Mouse (Mus musculus) hindbrain, embryonic 11.5 days (tissue): ENCODE measurements around the gene Pnma1. TPM values are rescaled to one million over a fixed set of nuclear protein-coding genes. Genes with fewer than 3 reads are reported as not detected.

Experiments used
- ATAC-seq: fragments of 200-750 bp; cut with Nextera tagmentation; 2 replicates; pipeline ENCODE4 v1.8.0; 2017; ENCODE audit warnings: mild to moderate bottlenecking, moderate TSS enrichment, moderate library complexity; ENCODE audit not compliant: low FRiP score
- DNase-seq: peaks from one replicate; pipeline ENCODE4 v3.0.0-alpha.2; 2015; ENCODE audit warnings: low spot score
- H3K27ac ChIP-seq: fragments of 300-500 bp; sonication (generic); 2 replicates; pipeline ENCODE4 v1.5.1; 2014; ENCODE audit warnings: mild to moderate bottlenecking, low read depth, low read length
- H3K27me3 ChIP-seq: fragments of 300-500 bp; sonication (generic); 2 replicates; pipeline ENCODE4 v1.6.1; 2014; ENCODE audit warnings: mild to moderate bottlenecking, low read length, moderate library complexity, mixed read lengths; ENCODE audit not compliant: control insufficient read depth, insufficient read depth
- H3K36me3 ChIP-seq: fragments of 300-500 bp; sonication (generic); 2 replicates; pipeline ENCODE4 v1.6.1; 2014; ENCODE audit warnings: mild to moderate bottlenecking, low read length, moderate library complexity, mixed read lengths; ENCODE audit not compliant: control insufficient read depth, insufficient read depth
- H3K4me1 ChIP-seq: fragments of 300-500 bp; sonication (generic); replicated peaks from 2 replicates; pipeline ENCODE4 v1.6.1; 2014; ENCODE audit warnings: low read length, mixed read lengths; ENCODE audit not compliant: control insufficient read depth, insufficient read depth
- H3K4me2 ChIP-seq: fragments of 300-500 bp; sonication (generic); replicated peaks from 2 replicates; pipeline ENCODE4 v1.6.1; 2014; ENCODE audit warnings: mild to moderate bottlenecking, low read depth, low read length
- H3K4me3 ChIP-seq: fragments of 300-500 bp; sonication (generic); 2 replicates; pipeline ENCODE4 v1.5.1; 2014; ENCODE audit warnings: low read depth, low read length
- H3K9ac ChIP-seq: fragments of 300-500 bp; sonication (generic); 2 replicates; pipeline ENCODE4 v1.6.1; 2014; ENCODE audit warnings: low read depth, low read length
- H3K9me3 ChIP-seq: fragments of 300-500 bp; sonication (generic); 2 replicates; pipeline ENCODE4 v1.6.1; 2016; ENCODE audit warnings: low read length; ENCODE audit not compliant: control insufficient read depth
- WGBS: fragments of 180-500 bp; shearing (Covaris S2); extraction: QIAGEN DNeasy Blood & Tissue Kit; methylation state at CpG from one replicate; pipeline ENCODE4 v1.1.7; 2014; 5-methylcytosine and 5-hydroxymethylcytosine counted together
- polyA plus RNA-seq: library from polyadenylated mRNA; unstranded; fragments of >200 nt; fragmentation: Nextera tagmentation; extraction: Ambion mirVana; gene quantifications from 2 replicates; pipeline ENCODE4 v1.2.1, GENCODE M21; 2014

Pnma1 gene
- polyA plus RNA-seq, 1 experiment from 2014 or later = 2.6 TPM

DNA sequence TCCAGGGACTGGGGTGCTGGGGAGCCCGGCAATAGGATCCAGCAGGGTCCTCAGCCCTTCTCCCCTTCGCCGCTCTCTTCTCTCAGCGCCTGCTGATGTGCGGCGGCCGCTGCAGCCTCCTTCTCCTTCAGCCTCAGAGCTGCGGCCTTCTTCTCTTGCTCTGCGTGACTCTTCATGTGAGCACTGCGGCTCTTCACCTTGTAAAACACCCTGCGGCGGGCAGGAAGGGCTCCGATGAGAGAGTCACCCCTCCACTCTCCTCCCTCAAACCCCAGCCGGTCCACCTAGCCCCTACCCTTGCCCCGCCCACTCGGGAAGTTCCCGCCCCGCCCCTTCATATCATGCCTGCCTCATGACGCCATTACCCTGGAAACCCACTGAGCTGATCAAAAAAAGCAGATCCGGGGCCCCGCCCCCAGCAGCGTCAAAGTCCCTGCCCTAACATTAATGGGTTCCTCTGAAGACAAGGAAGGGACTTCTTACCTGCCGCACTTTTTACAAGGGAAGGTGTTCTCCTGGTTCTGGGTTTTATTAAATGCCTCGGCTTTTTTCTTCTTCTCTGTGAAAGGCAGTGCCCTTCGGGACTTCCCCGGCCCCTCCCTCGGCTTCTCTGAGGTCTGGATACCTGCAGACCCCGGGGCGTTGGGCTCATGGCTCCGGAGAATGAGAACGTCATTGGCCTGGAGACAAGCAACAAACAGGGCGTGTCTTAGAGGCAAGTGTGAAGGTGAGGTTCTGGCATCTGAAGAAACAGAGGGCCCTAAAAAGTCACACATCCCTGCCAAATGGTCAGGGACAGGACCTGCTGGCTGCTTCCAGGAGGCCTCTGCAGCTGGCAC, 4.3 kb upstream of the Pnma1 start:
- H3K36me3 ChIP-seq = peaks cover 3% of the 10 kb centered on the region; the same call in 1 of the 2 replicates
- WGBS = 76% methylated on average over 32 of the region's 32 CpGs
- DNase-seq = no peak
- H3K9ac ChIP-seq = no peak overlapping the region
- no peak overlapping the region for H3K27ac ChIP-seq
- H3K27me3 ChIP-seq = no peaks in the 10 kb centered on the region
- no peak for ATAC-seq
- H3K4me2 ChIP-seq = no peak overlapping the region
- H3K4me1 ChIP-seq = peaks cover 9% of the 10 kb centered on the region
- H3K9me3 ChIP-seq = no peaks in the 10 kb centered on the region
- H3K4me3 ChIP-seq = no peak overlapping the region

- no peak overlapping the region for H3K27ac ChIP-seq
- H3K4me1 ChIP-seq = peaks cover 9% of the 10 kb centered on the region
Measured at GRCm38 (mm10) chr12:84151911-84152310, 3.6 kb upstream of the Pnma1 start.

DNA sequence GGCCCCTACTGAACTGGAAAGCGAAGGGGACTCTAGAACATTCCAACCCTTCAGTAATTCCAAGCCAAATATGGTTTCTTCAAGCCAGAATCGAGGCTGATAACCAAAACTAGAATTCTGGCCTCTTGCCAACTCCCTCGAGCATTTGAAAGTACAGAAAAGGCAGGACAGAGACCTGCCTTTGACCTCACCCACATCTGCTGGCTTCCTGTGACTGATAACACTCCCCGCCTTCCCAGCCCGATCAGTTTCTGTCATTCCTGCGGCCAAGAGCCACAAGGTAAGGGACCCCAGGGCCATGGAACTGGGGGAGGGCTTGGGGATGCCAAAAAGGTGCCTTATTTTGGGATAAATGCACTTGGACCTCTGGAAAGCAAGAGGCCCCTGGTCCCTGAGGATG, 2.7 kb upstream of the Pnma1 start:
- DNase-seq (no peak), ATAC-seq (no peak)
- no peak overlapping the region for H3K4me2 ChIP-seq
- peaks cover 9% of the 10 kb centered on the region for H3K4me1 ChIP-seq
- no peak overlapping the region for H3K4me3 ChIP-seq
- no peaks in the 10 kb centered on the region for H3K27me3 ChIP-seq
- no peak overlapping the region for H3K27ac ChIP-seq
- H3K9ac ChIP-seq = no peak overlapping the region
- WGBS = 76% methylated on average over 6 of the region's 6 CpGs
- H3K36me3 ChIP-seq = peaks cover 3% of the 10 kb centered on the region; the same call in 1 of the 2 replicates
- no peaks in the 10 kb centered on the region for H3K9me3 ChIP-seq

More at GRCm38 (mm10) chr12:84151911-84152310, 3.6 kb upstream of the Pnma1 start:
- DNase-seq (no peak), ATAC-seq (no peak)
- Histone ChIP-seq H3K27me3 (no peaks in the 10 kb centered on the region), H3K9me3 (no peaks in the 10 kb centered on the region), H3K4me2 (no peak overlapping the region), H3K9ac (no peak overlapping the region), H3K36me3 (peaks cover 3% of the 10 kb centered on the region; the same call in 1 of the 2 replicates), H3K4me3 (no peak overlapping the region)
- 89% methylated on average over 10 of the region's 10 CpGs for WGBS

DNA sequence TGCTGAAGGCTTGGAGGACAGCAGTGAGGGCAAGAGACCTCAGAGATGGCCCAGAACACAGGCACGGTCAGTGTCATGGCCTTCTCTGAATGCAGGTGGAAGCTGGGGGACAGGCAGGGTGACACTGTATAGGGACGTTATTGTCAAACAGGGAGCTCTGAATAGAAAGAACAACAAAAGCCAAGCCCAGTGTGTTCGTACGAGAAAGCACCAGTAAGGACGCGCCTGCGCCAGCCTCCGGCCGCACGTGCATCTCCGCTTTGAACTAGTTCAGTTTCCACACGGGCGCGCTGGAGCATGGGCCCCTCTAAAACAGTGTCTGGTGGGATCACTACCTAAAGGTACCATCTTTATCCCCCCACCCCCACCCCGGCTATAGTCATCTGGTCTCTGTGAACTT, 1.7 kb upstream of the Pnma1 start:
- no peak for ATAC-seq
- H3K9ac ChIP-seq = 0 out of 2 replicates have a peak overlapping the region, but pooled peaks have one; percentile 17

GRCm38 (mm10) chr12:84148622-84149012, 328 bp upstream of the Pnma1 start:
- Histone ChIP-seq H3K27ac (0 out of 2 replicates have a peak overlapping the region, but pooled peaks have one; percentile 51), H3K4me1 (peaks cover 9% of the 10 kb centered on the region), H3K4me2 (peak overlapping the region; percentile 56), H3K9me3 (no peaks in the 10 kb centered on the region), H3K4me3 (peak overlapping the region; percentile 52), H3K9ac (peak overlapping the region; percentile 49), H3K36me3 (no peaks in the 10 kb centered on the region), H3K27me3 (no peaks in the 10 kb centered on the region)
- DNase-seq = no peak
- 12% methylated on average over 10 of the region's 10 CpGs for WGBS
- peak; percentile 31 for ATAC-seq

More for the DNA sequence above, 1.7 kb upstream of the Pnma1 start:
- Histone ChIP-seq H3K9me3 (no peaks in the 10 kb centered on the region), H3K4me3 (no peak overlapping the region; the same call in 1 of the 2 replicates), H3K4me2 (no peak overlapping the region), H3K27ac (no peak overlapping the region), H3K4me1 (peaks cover 9% of the 10 kb centered on the region), H3K36me3 (peaks cover 3% of the 10 kb centered on the region; the same call in 1 of the 2 replicates), H3K27me3 (no peaks in the 10 kb centered on the region)
- WGBS = 55% methylated on average over 15 of the region's 15 CpGs
- DNase-seq = peak; percentile 41

DNA sequence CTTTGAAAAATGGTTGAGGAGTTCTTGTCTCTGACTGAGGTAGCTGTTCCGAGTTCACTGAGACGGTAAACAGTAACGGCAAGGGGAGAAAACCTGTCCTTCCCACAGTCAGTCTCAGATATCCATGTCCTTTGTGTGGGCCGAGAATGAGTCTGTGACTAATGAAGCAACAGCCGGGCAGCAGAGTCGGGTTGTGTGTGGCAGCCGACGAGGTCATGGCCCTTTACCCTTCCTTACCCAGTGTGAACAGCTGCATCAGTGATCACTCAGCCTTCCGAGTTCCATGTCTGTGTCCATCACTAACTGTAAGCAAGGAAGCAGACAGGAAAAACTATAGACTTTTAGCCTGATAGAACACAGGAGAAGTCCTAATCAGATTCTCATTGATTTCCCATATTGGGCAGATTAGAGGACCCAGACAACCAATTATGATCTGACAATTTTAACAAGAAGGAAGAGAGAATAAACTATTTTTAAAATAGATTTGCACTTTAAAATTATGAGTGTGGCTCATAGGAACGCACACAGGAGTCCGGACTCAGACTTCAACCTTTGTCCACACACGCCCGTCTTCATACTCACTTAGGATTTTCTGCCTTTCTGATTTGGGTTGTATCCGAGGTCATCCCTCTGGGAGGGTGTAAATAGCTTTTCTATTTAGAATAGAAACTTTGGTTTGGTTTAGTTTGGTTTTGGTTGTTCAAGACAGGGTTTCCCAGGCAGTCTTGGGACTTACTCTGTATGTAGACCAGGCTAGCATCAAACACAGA, 5.8 kb downstream of the Pnma1 start:
- Histone ChIP-seq H3K36me3 (no peaks in the 10 kb centered on the region), H3K27ac (no peak overlapping the region), H3K4me2 (no peak overlapping the region), H3K4me3 (no peak overlapping the region), H3K4me1 (no peaks in the 10 kb centered on the region; the same call in 1 of the 2 replicates), H3K9ac (no peak overlapping the region), H3K27me3 (no peaks in the 10 kb centered on the region), H3K9me3 (no peaks in the 10 kb centered on the region)
- DNase-seq (peak; percentile 44), ATAC-seq (no peak)
- 41% methylated on average over 14 of the region's 14 CpGs for WGBS

GRCm38 (mm10) chr12:84141271-84141670, 7.0 kb downstream of the Pnma1 start:
- Histone ChIP-seq H3K9me3 (no peaks in the 10 kb centered on the region), H3K4me3 (no peak overlapping the region), H3K4me2 (no peak overlapping the region), H3K4me1 (no peaks in the 10 kb centered on the region; the same call in 1 of the 2 replicates), H3K9ac (no peak overlapping the region), H3K36me3 (no peaks in the 10 kb centered on the region), H3K27ac (no peak overlapping the region), H3K27me3 (no peaks in the 10 kb centered on the region)
- DNase-seq = no peak
- ATAC-seq = no peak
- 90% methylated on average over 4 of the region's 4 CpGs for WGBS

DNA sequence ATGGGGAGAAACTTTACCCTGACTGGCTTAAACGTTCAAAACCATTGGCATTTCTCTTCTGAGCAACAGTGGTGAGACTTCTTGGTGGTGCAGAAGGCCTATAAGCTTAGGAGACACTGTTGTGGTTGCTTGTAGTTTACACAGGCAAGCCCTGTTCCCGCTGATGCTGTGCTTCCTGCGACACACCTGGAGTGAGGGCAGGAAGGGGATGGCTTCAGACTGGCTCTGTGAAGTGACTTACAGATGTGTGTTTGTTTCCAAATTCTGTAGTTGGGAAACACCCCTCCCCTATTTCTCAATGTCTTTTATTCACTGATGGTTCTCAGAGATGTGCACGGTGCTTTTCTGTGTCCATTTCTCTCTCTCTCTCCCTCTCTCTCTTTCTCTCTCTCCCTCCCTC, 8.2 kb downstream of the Pnma1 start:
- no peaks in the 10 kb centered on the region for H3K36me3 ChIP-seq
- H3K4me1 ChIP-seq = no peaks in the 10 kb centered on the region; the same call in 1 of the 2 replicates
- WGBS = 71% methylated on average over 4 of the region's 4 CpGs
- no peak overlapping the region for H3K4me2 ChIP-seq
- DNase-seq (no peak), ATAC-seq (no peak)
- no peak overlapping the region for H3K27ac ChIP-seq
- no peak overlapping the region for H3K4me3 ChIP-seq
- H3K27me3 ChIP-seq = no peaks in the 10 kb centered on the region
- no peak overlapping the region for H3K9ac ChIP-seq
- no peaks in the 10 kb centered on the region for H3K9me3 ChIP-seq
